Mouse (Mus musculus) stomach, postnatal 0 days (tissue): ENCODE results near the gene Fads3.

Experiments used
- CTCF ChIP-seq: IDR thresholded peaks from 2 replicates; pipeline ENCODE4 v1.5.1; 2016; ENCODE audit warnings: antibody characterized with exemption, low read depth, mild to moderate bottlenecking, moderate library complexity
- EP300 ChIP-seq: optimal IDR thresholded peaks from 2 replicates; pipeline ENCODE3; 2016; ENCODE audit warnings: antibody characterized with exemption

DNA sequence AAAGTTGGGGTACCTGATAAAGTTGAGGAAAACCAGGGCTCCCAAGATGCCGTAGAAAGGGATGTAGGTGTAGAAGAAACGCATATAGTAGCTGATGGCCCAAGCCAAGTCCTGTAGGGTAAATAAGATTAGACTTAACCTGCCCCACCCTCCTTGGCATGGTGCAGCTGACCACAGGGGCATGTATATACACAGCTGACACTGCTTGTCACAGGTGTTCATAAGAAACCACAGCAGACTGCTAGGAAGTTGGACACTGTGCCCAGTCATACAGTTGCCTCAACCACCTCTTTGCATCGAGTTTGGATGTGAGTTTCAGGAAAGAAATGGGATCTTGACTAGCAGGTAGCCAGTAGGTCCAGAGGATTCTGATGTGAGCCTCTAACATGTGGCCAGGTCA lies 25.1 kb downstream of the Fads3 start:
- no peak for TF ChIP-seq EP300
- no peak for TF ChIP-seq CTCF
